Mouse (Mus musculus): ENCODE results near the gene 5730455P16Rik.
"Not testable (repeated sequence)": the region's sequence is repeated elsewhere in the genome, so short reads cannot be mapped to it uniquely, and the experiment has no call there.

Gene 5730455P16Rik

DNA sequence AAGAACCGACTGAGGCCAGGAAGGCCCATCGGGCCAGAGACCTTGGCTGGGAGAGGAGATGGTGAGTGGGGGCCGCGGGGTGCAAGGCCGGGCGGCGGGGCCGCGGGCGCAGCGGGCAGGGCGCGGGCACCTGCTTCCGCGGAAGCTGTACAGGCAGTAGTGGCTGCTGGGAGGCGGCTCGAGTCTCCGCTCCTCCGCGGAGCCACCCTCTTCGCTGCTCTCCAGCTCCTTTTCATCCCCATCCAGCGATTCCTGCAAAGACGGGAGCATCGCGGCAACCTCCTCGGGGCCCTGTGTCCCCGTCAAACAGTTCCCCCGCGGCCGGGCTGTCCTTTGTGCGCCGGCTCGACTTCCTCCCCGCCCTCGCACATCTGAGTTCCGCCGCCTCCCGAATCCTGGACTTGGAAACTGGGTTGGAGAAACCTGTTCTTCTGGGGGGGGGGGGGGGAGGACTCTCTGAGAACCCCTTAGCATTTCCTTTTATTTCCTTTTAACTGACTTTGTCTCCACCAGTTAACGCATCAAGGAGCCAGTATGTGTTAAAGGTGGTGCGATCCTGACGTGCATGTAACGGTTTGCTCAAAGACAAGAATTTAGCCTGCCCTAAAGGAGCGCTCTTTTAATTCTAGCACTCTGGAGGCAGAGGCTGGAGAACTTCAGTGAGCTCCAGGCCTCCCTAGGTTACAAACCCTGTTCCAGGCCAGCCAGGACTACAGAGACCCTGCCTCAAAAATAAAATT lies at the start of gene 5730455P16Rik:
Gene 5730455P16Rik (minus strand): TSS at position 323 of the 740 bp plus-strand sequence.
- DNase-seq, result peak; percentile 85

DNA sequence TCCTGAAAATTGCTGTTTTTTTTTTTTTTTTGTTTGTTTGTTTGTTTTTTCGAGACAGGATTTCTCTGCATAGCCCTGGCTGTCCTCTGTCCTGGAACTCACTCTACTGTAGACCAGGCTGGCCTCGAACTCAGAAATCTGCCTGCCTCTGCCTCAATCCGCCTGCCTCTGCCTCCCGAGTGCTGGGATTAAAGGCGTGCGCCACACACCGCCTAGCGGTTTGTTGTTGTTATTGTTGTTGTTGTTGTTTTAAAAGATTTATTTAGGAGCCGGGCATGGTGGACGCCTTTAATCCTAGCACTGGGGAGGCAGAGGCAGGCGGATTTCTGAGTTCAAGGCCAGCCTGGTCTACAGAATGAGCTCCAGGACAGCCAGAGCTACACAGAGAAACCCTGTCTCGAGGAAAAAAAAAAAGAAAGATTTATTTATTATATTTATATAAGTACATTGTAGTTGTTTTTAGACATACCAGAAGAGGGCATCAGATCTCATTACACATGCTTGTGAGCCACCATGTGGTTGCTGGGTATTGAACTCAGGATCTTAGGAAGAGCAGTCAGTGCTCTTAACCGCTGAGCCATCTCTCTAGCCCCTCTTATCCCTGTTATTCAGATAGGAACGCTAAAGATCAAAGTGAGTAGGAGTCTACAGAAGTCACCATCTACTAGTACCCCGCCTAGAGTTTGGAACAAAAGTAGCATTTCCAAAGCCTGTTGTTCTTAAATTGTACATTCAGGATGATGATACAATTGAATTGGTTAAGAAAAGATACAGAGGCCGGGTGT lies 48.4 kb upstream of the 5730455P16Rik start:
- not testable (repeated sequence) for DNase-seq

DNA sequence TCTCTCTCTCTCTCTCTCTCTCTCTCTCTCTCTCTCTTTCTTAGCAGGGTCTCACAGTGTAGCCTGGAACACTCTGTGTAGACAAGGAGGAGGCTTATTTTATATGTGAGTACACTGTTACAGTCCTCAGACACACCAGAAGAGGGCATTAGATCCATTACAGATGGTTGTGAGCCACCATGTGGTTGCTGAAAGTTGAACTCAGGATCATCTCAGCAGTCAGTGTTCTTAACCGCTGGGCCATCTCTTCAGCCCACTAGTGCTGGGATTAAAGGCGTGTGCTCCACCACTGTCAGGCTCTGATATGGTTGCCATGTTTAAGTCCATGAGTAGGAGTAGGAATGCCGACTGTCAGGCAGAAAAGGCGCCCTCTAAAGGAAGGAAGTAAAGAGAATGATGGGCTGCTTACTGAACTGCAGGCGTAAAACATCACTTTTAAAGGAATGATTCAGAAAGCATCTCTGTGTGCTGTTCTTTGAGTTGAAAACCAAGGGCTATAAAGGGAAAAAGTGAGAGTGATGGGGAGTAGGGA lies 47.5 kb upstream of the 5730455P16Rik start:
- DNase-seq, result no peak

DNA sequence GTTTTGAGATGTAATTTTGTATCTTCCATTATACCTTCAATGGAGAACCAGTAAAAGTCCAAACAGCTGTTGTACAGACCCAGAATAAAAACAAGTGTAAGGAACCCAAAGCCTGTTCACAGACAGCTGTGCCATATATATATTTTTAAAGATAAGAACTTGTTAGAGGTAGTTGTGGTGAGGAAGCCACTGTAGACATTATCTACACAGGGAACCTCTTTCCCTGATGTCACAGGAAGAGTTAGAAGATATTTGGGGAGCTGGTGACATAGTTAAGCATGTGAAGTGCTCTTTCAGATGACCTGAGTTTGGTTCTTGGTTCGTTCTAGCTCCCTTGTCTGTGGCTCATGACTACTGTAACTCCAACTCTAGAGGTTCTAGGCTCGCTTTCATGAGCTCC lies 46.9 kb upstream of the 5730455P16Rik start:
- DNase-seq, result no peak

DNA sequence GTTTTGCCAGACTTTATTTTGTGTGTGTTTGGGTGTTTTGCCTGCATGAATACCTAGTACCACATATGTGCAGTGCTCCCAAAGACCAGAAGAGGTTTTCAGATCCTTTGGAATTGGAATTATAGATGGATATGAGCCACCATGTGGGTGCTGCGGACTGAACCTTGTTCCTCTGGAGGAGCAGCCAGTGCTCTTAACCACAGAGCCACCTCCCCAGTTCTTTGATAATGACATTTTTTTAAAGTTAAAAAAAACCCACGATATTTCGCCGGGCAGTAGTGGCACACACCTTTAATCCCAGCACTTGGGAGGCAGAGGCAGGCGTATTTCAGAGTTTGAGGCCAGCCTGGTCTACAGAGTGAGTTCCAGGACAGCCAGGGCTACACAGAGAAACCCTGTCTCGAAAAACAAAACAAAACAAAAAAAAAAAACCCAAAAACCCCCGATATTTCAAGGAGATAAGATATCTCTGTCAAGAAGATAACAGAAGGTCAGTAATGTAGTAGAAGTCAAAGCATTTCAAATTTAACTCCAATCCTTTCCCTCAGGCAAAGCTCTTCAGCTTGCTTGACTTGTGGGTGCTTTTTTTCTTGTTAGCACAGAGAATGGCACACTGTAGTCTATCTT lies 43.7 kb upstream of the 5730455P16Rik start:
- no peak for DNase-seq

DNA sequence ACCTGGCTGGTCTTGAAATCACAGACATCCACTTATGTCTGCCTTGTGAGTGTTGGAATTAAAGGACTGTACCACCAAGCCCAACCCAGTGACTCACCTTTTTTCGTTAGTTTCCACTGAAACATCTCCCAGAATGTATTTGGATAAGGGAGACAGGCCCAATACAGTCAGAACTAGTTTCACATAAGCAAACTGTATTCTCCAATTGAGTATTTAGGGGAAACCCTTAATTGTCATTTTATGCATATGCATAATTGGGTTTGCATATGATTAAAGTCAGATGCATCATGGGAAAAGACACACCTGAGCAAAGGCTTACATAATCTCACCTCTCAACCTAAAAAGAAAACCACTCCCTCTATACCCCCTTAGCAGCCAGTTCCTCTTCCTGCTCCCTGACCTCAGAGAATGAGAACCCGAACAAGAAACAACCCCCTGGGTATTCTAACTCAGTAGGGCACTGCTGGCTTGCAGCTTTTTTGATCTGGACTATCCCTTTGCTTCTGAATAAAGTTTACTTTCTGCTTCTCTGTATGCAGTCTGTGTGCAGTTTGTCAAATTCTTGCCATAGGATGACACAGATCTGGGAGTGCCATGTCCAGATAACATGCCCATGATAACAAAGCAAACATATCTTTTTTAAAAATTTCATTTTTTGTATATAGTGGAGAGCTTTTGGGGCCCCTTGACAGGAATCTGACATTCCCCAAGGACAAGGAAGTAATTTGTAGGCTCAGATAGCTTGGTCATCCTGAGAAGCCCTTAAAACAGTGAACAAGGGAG lies 42.6 kb upstream of the 5730455P16Rik start:
- no peak for DNase-seq

DNA sequence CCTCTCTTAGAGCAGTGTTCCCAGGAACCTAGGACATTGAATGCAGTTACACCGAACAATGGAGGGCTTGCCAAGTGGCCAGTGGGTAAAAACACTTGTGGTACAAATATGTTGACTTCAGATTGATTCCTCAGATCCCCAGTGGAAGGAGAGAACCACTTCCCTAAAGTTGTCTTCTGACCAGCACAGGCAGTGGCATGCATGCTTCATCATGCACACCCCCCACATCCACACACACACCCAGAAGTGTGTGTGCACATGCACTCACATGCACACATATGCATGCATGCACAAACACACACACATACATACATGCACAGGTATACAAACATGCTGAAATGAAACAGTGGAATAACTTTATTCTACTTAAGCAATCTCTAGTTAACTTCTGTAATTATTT lies 41.9 kb upstream of the 5730455P16Rik start:
- DNase-seq, result no peak

DNA sequence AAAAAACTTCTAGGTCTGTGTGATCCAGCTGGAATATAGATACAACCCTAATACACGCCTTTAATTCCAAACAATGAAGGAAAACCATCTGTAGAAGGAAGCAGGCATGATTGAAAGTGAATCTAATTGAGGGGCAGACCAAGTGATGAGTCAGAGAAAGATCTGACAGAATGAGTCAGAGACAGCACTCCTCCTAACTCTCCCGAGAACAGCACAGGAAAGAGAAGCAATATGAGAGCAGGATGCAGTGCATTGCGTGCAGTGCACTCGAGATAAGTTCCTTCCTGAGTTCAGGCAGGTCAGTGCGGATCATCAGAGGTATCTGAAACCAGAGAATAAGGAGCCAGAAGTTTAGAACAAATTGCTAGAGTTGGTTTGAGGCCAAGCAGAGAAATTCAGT lies 39.3 kb upstream of the 5730455P16Rik start:
- no peak for DNase-seq

DNA sequence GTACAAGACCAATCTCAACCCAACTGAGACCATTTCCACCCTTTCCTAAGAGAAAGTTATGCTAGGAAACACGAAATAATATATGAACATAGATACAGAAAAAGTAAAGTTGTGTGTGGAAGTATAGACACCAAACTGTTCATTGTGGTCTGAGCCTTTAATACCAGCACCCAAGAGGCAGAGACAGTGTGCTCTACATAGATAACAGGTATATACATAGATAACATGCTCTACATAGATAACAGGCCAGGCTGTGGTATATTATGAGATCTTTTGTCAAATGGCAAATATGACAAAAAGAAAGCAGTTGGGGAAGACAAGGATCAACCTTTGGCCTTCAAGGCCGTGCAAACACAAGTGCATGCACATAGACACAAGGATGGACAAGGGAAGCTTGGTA lies 32.5 kb upstream of the 5730455P16Rik start:
- no peak for DNase-seq

DNA sequence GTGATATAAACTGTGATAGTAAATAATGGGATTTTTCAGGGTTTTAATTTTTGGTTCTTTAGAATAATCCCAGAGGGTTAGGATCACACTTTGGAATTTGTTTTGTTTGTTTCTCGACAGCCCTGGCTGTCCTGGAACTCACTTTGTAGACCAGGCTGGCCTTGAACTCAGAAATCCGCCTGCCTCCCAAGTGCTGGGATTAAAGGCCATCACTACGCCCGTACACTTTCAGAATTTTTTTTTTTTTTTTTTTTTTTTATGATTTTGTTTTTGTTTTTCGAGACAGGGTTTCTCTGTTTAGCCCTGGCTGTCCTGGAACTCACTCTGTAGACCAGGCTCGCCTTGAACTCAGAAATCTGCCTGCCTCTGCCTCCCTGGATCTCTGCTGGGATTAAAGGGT lies 30.0 kb upstream of the 5730455P16Rik start:
- DNase-seq, result not testable (repeated sequence)

DNA sequence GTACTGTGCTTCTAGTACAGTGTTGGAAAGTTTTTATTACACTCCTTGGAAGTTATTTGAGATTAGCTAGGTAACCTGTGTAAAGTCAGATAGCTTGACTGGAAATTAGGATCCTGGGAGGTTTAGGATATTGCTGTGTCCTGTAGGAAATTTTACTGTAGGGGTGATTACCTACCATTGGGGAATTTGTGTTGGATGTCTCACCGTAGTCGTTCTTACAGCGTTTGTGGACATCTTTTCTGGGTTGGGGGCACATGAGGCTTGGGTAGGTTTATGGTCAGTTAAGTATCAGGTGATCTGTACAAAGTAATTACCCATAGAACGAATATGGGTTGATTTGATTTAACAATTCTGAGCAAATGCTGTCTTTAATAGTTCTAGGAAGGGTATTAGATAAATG lies 18.8 kb upstream of the 5730455P16Rik start:
- no peak for DNase-seq

DNA sequence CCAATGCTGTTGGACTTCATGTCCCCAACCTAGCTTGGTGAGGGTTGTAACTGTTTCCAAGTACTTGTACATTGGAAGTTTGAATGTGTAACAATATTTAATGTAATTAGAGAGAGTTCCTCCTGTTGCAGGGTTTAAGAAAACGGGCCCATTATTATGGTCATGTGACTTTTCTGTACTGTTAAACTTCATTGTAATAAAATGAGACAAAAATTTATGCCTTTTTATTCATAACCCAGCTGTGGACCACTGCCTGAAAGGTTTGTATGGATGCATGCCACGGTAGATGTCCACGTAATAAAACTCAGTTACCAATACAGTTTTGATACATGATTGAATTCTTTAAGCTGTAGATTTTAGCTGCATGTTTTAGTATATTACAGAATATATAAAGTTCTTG lies 18.1 kb upstream of the 5730455P16Rik start:
- DNase-seq, result no peak

DNA sequence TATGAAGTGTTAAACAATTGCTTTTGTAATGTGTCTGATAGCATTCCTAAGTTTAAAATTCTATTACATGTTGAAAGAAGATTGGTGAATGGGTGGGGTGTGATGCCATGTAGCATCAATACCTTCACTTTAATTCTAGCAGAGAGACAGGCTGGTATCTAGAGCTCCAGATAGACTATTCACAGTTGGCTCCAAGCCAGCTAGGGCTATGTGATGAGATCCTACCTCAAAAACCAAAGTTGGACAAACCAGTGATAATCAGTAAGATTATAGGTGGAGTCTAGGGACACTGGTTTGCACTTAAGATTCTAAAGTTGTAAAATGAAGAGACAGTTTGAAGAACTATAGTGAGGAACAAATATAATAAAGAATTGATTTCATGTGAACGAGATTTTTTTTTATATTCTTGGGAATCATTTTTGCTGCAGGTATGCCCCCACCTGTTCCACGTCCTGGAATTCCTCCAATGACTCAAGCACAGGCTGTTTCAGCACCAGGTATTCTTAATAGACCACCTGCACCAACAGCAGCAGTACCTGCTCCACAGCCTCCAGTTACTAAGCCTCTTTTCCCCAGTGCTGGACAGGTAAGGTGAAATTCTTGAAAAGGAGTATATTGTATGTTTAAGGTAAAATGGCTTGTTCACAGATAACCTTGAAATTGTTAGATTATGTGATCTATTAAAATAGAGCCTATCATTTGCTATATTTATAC lies 13.7 kb upstream of the 5730455P16Rik start:
- no peak for DNase-seq

DNA sequence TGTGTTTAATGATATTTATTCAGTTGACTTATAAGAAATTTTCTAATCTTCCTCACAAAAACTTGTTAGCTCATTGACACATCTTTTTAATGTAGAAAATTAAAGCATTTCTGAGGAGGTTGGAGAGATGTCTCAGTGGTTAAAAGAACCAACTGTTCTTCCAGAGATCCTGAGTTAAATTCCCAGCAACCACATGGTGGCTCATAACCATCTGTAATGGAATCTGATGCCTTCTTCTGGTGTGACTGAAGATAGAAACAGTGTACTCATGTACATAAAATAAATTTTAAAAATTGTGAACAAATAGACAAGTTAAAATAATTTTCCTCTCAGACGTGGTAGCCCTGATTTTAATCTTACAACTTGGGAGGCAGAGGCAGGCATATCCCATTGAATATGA lies 12.1 kb upstream of the 5730455P16Rik start:
- no peak for DNase-seq

DNA sequence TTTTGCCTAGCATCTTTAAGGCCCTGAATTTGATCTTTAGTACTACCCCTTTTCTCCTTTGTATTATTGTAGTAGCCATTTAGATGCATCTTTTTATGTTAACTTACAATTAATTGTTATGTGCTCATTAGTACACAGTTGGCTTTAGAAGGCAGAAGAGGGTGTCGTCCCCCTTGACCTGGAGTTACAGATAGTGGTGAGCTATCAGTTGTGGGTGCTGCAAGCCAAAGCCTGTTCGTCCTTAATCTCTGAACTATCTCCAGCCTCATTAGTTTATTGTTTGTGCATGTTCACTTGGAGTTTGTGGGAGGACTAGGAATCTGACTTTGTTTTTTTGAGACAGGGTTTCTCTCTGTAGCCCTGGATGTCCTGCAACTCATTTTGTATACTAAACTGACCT lies 9.0 kb upstream of the 5730455P16Rik start:
- no peak for DNase-seq

DNA sequence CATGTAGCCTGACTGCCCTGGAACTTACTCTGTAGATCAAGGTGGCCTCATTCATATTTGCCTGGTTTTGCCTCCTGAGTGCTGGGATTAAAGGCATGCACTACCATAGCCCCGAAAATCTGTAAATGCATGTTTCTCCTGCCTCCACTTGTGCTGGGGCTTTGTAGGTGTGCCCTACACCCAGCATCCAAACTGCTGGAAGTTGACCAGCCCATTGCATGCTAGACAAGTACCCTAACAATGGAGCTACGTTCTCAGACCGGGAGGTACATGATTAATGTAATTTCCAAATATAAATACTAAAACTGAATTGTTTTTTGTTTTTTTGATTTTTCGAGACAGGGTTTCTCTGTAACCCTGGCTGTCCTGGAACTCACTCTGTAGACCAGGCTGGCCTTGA lies 7.2 kb upstream of the 5730455P16Rik start:
- no peak for DNase-seq

DNA sequence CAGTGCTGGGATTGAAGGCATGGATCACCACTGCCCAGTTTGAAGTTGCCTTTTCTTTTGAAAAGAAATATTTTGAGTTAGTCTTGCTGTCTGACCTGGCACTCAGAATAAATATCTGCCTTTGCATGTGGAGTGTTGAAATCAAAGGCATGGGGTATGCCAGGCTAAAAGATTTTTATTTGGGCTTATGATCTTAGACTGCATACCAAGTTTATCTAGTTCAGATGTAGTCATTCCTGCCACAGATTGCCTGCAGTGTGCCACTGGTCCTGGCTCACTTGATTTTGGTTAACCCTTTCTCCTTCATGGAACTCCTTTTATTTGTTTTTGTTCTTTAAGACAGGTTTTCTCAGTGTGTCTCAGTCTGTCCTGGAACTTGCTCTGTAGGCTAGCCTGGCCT lies 6.6 kb upstream of the 5730455P16Rik start:
- DNase-seq, result no peak

DNA sequence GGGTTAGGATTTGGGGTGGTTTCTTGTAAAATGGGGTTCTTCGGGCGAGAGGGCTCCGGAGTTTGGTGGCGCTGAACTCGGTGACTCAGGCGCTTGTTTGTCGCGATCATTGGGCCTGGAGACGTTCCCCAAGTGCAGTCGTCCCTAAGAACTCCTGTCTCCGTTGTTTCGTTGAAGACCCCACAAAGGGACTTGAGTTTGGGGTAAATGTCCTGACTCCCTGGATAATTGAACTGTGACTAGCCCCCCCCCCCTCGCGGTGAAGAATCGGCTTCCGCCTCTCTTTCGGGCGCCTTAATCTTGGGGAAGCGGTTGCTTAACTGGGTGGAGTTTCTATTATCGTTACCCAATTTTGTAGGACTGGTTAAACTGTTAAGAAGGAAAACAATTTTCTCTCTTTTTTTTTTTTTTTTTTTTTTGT lies 5.8 kb upstream of the 5730455P16Rik start:
- DNase-seq, result no peak

DNA sequence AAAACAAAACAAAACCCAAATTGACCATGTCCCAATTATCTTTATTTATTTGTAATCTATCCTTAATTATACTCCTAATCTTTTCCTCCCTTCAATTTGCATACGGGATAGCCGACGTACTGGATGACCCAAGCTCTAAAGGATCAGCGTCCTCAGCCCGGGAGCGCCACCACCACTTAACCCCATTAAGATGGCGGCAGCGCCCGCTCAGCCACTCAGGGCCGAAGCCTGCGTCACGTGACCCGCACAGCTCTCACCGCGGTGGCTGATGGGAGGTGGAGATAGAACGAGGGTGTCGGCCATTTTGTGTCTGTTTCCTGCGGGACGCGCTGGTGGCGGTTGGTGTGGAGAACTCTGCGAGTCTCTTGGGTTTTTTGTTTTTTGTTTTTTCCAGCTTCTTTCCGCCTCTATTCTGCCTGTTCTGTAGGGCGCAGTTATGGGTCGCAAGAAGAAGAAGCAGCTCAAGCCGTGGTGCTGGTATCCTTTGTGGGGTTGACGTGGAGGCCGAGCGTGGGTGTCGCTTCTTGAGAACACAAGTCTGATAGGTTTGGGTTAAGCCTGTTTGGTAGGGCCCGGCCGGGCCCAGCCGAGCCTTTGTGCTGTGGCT lies 5.3 kb upstream of the 5730455P16Rik start, which contains the start of gene Zfp207:
Gene Zfp207 (plus strand): TSS at position 261 of the 607 bp plus-strand sequence.
- peak; percentile 96 for DNase-seq

DNA sequence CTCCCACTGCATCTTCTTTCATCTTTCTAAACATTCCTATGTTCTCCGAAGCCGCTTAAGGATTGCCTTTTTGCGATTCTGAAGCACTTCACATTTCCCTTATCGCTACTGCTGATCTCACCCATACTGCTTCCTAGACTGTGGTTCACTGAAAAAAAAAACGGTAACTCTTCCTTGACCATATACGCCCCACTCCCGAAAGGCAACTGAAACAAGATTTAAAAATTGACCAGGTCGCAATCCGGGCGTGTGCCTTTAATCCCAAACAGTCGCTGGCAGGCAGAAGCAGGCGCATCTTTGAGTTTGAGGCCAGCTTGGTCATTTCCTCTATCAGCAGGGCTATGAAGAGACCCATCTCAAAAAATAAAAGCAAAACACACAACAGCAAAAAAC lies 4.8 kb upstream of the 5730455P16Rik start:
- no peak for DNase-seq

DNA sequence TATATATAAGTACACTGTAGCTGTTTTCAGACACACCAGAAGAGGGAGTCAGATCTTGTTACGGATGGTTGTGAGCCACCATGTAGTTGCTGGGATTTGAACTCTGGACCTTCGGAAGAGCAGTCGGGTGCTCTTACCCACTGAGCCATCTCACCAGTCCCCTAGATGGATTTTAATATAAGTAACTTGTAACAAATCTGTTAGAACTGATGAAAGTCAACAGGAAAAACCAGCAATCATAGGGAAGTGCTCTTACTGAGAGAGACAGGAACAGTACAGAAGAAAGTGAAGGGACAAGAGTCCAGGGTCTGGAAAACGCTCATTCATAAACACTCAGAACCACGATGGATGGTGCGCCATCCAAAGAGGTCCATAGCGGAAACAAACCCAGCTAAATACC lies 1.4 kb upstream of the 5730455P16Rik start:
- DNase-seq, result not testable (repeated sequence)

All from cerebellum, adult 8-10 months (tissue).